Mouse (Mus musculus): ENCODE measurements around the gene Pheta2.
"Not testable (repeated sequence)": the region's sequence is repeated elsewhere in the genome, so short reads cannot be mapped to it uniquely, and the experiment has no call there.

Pheta2 gene

GRCm38 (mm10) chr15:82343368-82344287 is 4.9 kb downstream of the Pheta2 start:
- no peak for DNase-seq (ENCODE audit: extremely low spot score, low read depth, low spot score)

DNA sequence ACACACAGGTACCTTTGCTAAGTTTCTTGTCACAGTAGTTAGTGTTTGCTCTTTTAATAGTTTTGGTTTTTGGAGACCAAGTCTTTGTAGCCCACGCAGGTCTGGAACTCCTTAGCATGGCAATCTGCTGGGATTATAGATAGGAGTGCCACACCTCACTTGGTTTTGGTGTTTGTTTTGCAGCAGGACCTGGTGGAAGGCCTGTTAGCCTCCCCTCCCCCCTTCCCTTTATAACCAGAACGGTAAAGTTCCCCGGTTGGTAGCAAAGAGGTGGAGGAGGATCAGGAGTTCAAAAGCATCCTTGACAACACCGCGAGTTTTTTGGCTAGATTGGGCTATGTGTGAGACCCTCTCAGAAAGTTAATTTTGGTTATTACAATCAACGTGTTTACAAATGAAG is 6.2 kb downstream of the Pheta2 start:
- DNase-seq (ENCODE audit: extremely low spot score, low read depth, low spot score), result no peak

GRCm38 (mm10) chr15:82345820-82346470 is 7.2 kb downstream of the Pheta2 start:
- DNase-seq (ENCODE audit: extremely low spot score, low read depth, low spot score), result peak; percentile 99

GRCm38 (mm10) chr15:82346580-82347302 is 8.0 kb downstream of the Pheta2 start:
- no peak for DNase-seq (ENCODE audit: extremely low spot score, low read depth, low spot score)

GRCm38 (mm10) chr15:82347303-82347676 is 8.5 kb downstream of the Pheta2 start:
- no peak for DNase-seq (ENCODE audit: extremely low spot score, low read depth, low spot score)

GRCm38 (mm10) chr15:82347852-82348251 is 9.1 kb downstream of the Pheta2 start:
- DNase-seq (ENCODE audit: extremely low spot score, low read depth, low spot score), result no peak

- no peak for DNase-seq (ENCODE audit: extremely low spot score, low read depth, low spot score)
Observed at GRCm38 (mm10) chr15:82348258-82348998, 9.7 kb downstream of the Pheta2 start.

GRCm38 (mm10) chr15:82348999-82349341 is 10.2 kb downstream of the Pheta2 start:
- DNase-seq (ENCODE audit: extremely low spot score, low read depth, low spot score), result no peak

- DNase-seq (ENCODE audit: extremely low spot score, low read depth, low spot score), result no peak
Observed at GRCm38 (mm10) chr15:82350349-82350748, 11.6 kb downstream of the Pheta2 start.

GRCm38 (mm10) chr15:82351480-82351879 is 12.7 kb downstream of the Pheta2 start:
- DNase-seq (ENCODE audit: extremely low spot score, low read depth, low spot score), result no peak

- no peak for DNase-seq (ENCODE audit: extremely low spot score, low read depth, low spot score)
Observed at GRCm38 (mm10) chr15:82353078-82353744, 14.5 kb downstream of the Pheta2 start.

- DNase-seq (ENCODE audit: extremely low spot score, low read depth, low spot score), result no peak
Observed at GRCm38 (mm10) chr15:82353745-82354113, 15.0 kb downstream of the Pheta2 start.

DNA sequence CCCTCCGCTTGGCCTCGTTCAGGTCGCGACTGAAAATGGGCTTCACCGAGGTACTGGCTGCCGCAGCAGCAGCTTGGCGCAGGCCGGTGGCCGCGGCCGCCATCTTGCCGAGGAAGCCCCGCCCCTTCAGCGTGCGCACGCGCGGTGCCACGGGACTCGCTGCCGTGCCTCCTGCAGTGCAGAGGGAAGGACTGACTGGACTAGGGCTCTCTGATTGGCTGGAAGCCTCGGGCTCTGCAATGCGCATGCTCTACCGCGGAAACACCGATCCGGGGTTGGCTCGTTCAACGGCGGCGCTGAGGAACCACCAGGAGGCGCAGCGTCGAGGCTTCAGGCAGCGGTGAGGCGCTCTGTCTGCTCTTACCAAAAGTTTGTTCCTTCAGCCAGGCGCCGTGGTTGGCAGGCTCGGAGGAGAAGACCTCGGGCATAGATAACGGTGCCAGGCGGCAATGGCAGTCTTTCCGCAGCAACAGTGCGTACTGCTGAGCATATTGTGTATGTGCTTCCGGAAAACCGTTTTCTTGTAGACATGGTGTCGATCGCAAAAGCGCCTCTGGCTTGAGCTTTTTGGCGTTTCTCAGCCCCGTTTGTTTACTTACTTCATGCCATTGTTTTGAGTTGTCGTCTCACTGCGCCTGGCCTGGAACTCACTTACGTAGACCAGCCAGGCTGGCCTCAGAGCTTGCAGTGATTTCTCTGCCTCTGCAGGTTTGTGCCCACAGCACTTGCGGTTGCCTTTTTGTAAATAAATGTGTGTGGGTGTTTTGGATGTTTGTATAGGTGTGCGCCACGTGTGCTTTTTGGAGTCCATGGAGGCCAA is 15.6 kb downstream of the Pheta2 start, which contains the start of gene Ndufa6:
Ndufa6 (minus strand) TSS at position 197 of the 820 bp plus-strand sequence.
- DNase-seq (ENCODE audit: extremely low spot score, low read depth, low spot score), result peak; percentile 95

DNA sequence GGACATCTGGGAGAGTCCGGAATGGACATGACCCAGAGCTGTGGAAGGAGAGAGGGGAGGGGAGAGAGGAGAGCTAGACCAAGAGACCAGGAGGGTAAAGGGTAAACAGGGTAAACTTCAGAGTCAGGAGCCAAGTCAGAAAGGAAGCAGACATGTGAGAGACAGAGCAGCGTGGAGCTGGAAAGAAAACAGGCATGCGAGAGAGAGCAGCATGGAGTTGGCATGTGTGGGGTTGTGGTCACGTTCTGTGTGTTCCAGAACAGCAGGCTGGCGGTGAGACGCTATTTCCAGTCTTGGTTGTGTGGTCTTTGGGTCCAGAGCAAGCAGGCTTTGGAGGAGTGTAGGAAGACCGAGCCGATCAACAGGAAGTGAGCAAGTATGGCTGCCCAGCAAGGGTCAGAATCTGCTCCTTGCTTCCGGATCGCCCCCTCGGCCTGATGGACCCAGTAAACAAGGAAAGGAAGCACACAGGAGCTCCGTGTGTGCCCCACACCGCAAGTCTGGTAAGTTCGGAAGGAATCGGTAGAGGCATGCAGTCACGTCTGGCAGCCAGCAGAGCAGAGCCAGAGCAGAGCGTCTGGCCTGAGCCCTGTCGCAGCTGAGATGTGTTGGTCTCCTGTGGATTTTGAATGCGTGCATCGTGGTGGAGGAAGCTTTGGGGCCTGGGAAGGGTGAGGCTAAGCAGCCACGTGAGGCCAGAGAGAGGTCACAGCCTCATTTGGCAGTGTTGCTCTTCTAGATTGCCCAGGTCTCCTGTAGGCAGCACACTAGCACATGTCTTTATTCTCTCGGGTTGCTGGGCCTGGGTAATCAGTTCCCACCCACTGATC is 19.9 kb downstream of the Pheta2 start:
- no peak for DNase-seq (ENCODE audit: extremely low spot score, low read depth, low spot score)

- no peak for DNase-seq (ENCODE audit: extremely low spot score, low read depth, low spot score)
Observed at GRCm38 (mm10) chr15:82361459-82362018, 22.8 kb downstream of the Pheta2 start.

DNA sequence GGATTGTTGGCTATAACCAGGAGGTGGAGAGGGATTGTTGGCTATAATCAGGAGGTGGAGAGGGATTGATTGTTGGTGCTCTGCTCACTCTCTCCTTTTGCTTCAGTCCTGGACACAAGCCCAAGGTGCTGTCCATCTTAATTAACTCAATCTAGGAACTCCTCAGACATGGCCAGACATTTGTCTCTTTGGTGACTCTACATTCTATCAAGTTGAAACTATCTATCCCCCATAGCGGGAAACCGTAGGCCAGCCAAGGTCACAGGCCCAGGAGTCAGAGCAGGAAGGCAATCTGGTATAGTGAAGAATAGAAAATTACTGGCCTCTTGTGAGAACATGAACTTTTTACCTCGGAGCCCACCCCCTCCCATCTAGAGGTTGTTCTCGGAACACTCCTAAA is 23.5 kb downstream of the Pheta2 start:
- DNase-seq (ENCODE audit: extremely low spot score, low read depth, low spot score), result no peak

- not testable (repeated sequence) for DNase-seq (ENCODE audit: extremely low spot score, low read depth, low spot score)
Observed at GRCm38 (mm10) chr15:82363801-82364200, 25.1 kb downstream of the Pheta2 start.

GRCm38 (mm10) chr15:82364561-82364960 is 25.8 kb downstream of the Pheta2 start:
- not testable (repeated sequence) for DNase-seq (ENCODE audit: extremely low spot score, low read depth, low spot score)

Data from hindlimb bud, embryonic 11.5 days (tissue).